Mouse (Mus musculus): ENCODE results near the gene Olfr837.
"Not testable (repeated sequence)": the region's sequence is repeated elsewhere in the genome, so short reads cannot be mapped to it uniquely, and the experiment has no call there.

The Olfr837 gene

GRCm38 (mm10) chr9:19136017-19136416 lies at the start of gene Olfr837:
Gene Olfr837 (plus strand): TSS chr9:19136317.
- no peak for DNase-seq (ENCODE audit: low spot score)

- not testable (repeated sequence) for DNase-seq (ENCODE audit: low spot score)
Observed at GRCm38 (mm10) chr9:19092889-19093753, 43.0 kb upstream of the Olfr837 start.

- no peak for DNase-seq (ENCODE audit: low spot score)
Observed at GRCm38 (mm10) chr9:19097286-19097685, 38.8 kb upstream of the Olfr837 start.

GRCm38 (mm10) chr9:19120082-19120481 lies 16.0 kb upstream of the Olfr837 start, which contains the start of gene Olfr836:
Gene Olfr836 (plus strand): TSS chr9:19120382.
- DNase-seq (ENCODE audit: low spot score): no peak

GRCm38 (mm10) chr9:19177212-19177611 lies 41.1 kb downstream of the Olfr837 start, which contains the start of gene Olfr839-ps1:
Gene Olfr839-ps1 (minus strand): TSS chr9:19177312.
- DNase-seq (ENCODE audit: low spot score): no peak
